Mouse (Mus musculus) B cell, adult 2 months (primary cell): ENCODE results near the gene Tbx3.

Experiments used
- DNase-seq, 2 experiments: peaks; one replicate each; pipeline ENCODE4 v3.0.0; 2022

Gene Tbx3

GRCm38 (mm10) chr5:119670566-119671108 lies at the start of gene Tbx3:
Gene Tbx3, plus strand, starts transcription at chr5:119670669.
- no peak for DNase-seq

- DNase-seq = no peak
Measured at GRCm38 (mm10) chr5:119622076-119622475, 48.4 kb upstream of the Tbx3 start.

GRCm38 (mm10) chr5:119624554-119624953 lies 45.9 kb upstream of the Tbx3 start:
- no peak for DNase-seq

- no peak for DNase-seq
Measured at GRCm38 (mm10) chr5:119625603-119626002, 44.9 kb upstream of the Tbx3 start.

- DNase-seq = no peak
Measured at GRCm38 (mm10) chr5:119626154-119626553, 44.3 kb upstream of the Tbx3 start.

- no peak for DNase-seq
Measured at GRCm38 (mm10) chr5:119626662-119627061, 43.8 kb upstream of the Tbx3 start.

- no peak for DNase-seq
Measured at GRCm38 (mm10) chr5:119628100-119628499, 42.4 kb upstream of the Tbx3 start.

- DNase-seq = no peak
Measured at GRCm38 (mm10) chr5:119628746-119629327, 41.6 kb upstream of the Tbx3 start.

GRCm38 (mm10) chr5:119633581-119633980 lies 36.9 kb upstream of the Tbx3 start:
- no peak for DNase-seq

GRCm38 (mm10) chr5:119634861-119635260 lies 35.6 kb upstream of the Tbx3 start:
- DNase-seq = no peak

- no peak for DNase-seq
Measured at GRCm38 (mm10) chr5:119638300-119638699, 32.2 kb upstream of the Tbx3 start.

- DNase-seq = no peak
Measured at GRCm38 (mm10) chr5:119641094-119641493, 29.4 kb upstream of the Tbx3 start.

GRCm38 (mm10) chr5:119641714-119642113 lies 28.8 kb upstream of the Tbx3 start:
- no peak for DNase-seq

- no peak for DNase-seq
Measured at GRCm38 (mm10) chr5:119646965-119647364, 23.5 kb upstream of the Tbx3 start.

- no peak for DNase-seq
Measured at GRCm38 (mm10) chr5:119651135-119651965, 19.1 kb upstream of the Tbx3 start.

- DNase-seq = no peak
Measured at GRCm38 (mm10) chr5:119656354-119656753, 14.1 kb upstream of the Tbx3 start.

GRCm38 (mm10) chr5:119656856-119657255 lies 13.6 kb upstream of the Tbx3 start:
- DNase-seq = no peak

- no peak for DNase-seq
Measured at GRCm38 (mm10) chr5:119657362-119657761, 13.1 kb upstream of the Tbx3 start.

GRCm38 (mm10) chr5:119657804-119658203 lies 12.7 kb upstream of the Tbx3 start:
- DNase-seq = no peak

- DNase-seq = no peak
Measured at GRCm38 (mm10) chr5:119658396-119658795, 12.1 kb upstream of the Tbx3 start.

- DNase-seq = no peak
Measured at GRCm38 (mm10) chr5:119659041-119659440, 11.4 kb upstream of the Tbx3 start.

- DNase-seq = no peak
Measured at GRCm38 (mm10) chr5:119660526-119661410, 9.7 kb upstream of the Tbx3 start.

- DNase-seq = no peak
Measured at GRCm38 (mm10) chr5:119661474-119661873, 9.0 kb upstream of the Tbx3 start.
